Mouse (Mus musculus): ENCODE measurements around the gene Slc38a11. TPM values are rescaled to one million over a fixed set of nuclear protein-coding genes. Genes with fewer than 3 reads are reported as not detected.

Gene Slc38a11
- polyA plus RNA-seq, 1 experiment = 0.83 TPM

- Histone ChIP-seq H3K4me1 (ENCODE audit: control insufficient read depth, insufficient read depth, low read length) (no peaks in the 10 kb centered on the region), H3K36me3 (ENCODE audit: control insufficient read depth, insufficient read depth, low read length) (no peaks in the 10 kb centered on the region), H3K27me3 (replicated peaks; ENCODE audit: control insufficient read depth, insufficient read depth, low read length) (no peaks in the 10 kb centered on the region), H3K4me3 (ENCODE audit: insufficient read depth, low read depth, low read length) (no peak overlapping the region), H3K27ac (ENCODE audit: insufficient read depth, low read depth, low read length) (no peak overlapping the region; the same call in 1 of the 2 replicates)
- TF ChIP-seq POLR2A (IDR thresholded peaks at IDR 0.05; ENCODE audit: low read depth, low read length) (no peak), CTCF (conservative IDR thresholded peaks at IDR 0.05; ENCODE audit: insufficient read depth, insufficient read length, low read depth, low read length) (no peak)
- DNase-seq = peak; percentile 88
- 34% methylated on average over 8 of the region's 8 CpGs for WGBS
Measured at GRCm38 (mm10) chr2:65294092-65294491, 69.7 kb downstream of the Slc38a11 start.

GRCm38 (mm10) chr2:65293411-65293810 is 70.4 kb downstream of the Slc38a11 start:
- Histone ChIP-seq H3K27me3 (replicated peaks; ENCODE audit: control insufficient read depth, insufficient read depth, low read length) (no peaks in the 10 kb centered on the region), H3K4me1 (ENCODE audit: control insufficient read depth, insufficient read depth, low read length) (no peaks in the 10 kb centered on the region), H3K36me3 (ENCODE audit: control insufficient read depth, insufficient read depth, low read length) (no peaks in the 10 kb centered on the region), H3K27ac (ENCODE audit: insufficient read depth, low read depth, low read length) (no peak overlapping the region), H3K4me3 (ENCODE audit: insufficient read depth, low read depth, low read length) (no peak overlapping the region)
- no peak for TF ChIP-seq CTCF (conservative IDR thresholded peaks at IDR 0.05; ENCODE audit: insufficient read depth, insufficient read length, low read depth, low read length)
- TF ChIP-seq POLR2A (IDR thresholded peaks at IDR 0.05; ENCODE audit: low read depth, low read length) = no peak
- 94% methylated on average over 8 of the region's 8 CpGs for WGBS
- DNase-seq = no peak

- Histone ChIP-seq H3K27ac (ENCODE audit: insufficient read depth, low read depth, low read length) (no peak overlapping the region), H3K4me3 (ENCODE audit: insufficient read depth, low read depth, low read length) (no peak overlapping the region), H3K27me3 (replicated peaks; ENCODE audit: control insufficient read depth, insufficient read depth, low read length) (no peaks in the 10 kb centered on the region), H3K4me1 (ENCODE audit: control insufficient read depth, insufficient read depth, low read length) (no peaks in the 10 kb centered on the region), H3K36me3 (ENCODE audit: control insufficient read depth, insufficient read depth, low read length) (no peaks in the 10 kb centered on the region)
- 77% methylated on average over 4 of the region's 4 CpGs for WGBS
- TF ChIP-seq CTCF (conservative IDR thresholded peaks at IDR 0.05; ENCODE audit: insufficient read depth, insufficient read length, low read depth, low read length) = no peak
- no peak for TF ChIP-seq POLR2A (IDR thresholded peaks at IDR 0.05; ENCODE audit: low read depth, low read length)
- DNase-seq = no peak
Measured at GRCm38 (mm10) chr2:65289721-65290120, 74.1 kb downstream of the Slc38a11 start.

GRCm38 (mm10) chr2:65288696-65289095 is 75.1 kb downstream of the Slc38a11 start:
- no peaks in the 10 kb centered on the region for H3K27me3 ChIP-seq (replicated peaks; ENCODE audit: control insufficient read depth, insufficient read depth, low read length)
- H3K4me3 ChIP-seq (ENCODE audit: insufficient read depth, low read depth, low read length) = no peak overlapping the region
- WGBS = 86% methylated on average over 1 of the region's 1 CpGs
- H3K27ac ChIP-seq (ENCODE audit: insufficient read depth, low read depth, low read length) = no peak overlapping the region
- no peak for DNase-seq
- 0 out of 2 replicates have a peak, but pooled peaks cover 3% of the 10 kb centered on the region for H3K4me1 ChIP-seq (ENCODE audit: control insufficient read depth, insufficient read depth, low read length)
- H3K36me3 ChIP-seq (ENCODE audit: control insufficient read depth, insufficient read depth, low read length) = no peaks in the 10 kb centered on the region
- TF ChIP-seq POLR2A (IDR thresholded peaks at IDR 0.05; ENCODE audit: low read depth, low read length) (no peak), CTCF (conservative IDR thresholded peaks at IDR 0.05; ENCODE audit: insufficient read depth, insufficient read length, low read depth, low read length) (no peak)

- peak; percentile 57 for DNase-seq
- H3K27ac ChIP-seq (ENCODE audit: insufficient read depth, low read depth, low read length) = no peak overlapping the region
- H3K27me3 ChIP-seq (replicated peaks; ENCODE audit: control insufficient read depth, insufficient read depth, low read length) = no peaks in the 10 kb centered on the region
- no peaks in the 10 kb centered on the region for H3K36me3 ChIP-seq (ENCODE audit: control insufficient read depth, insufficient read depth, low read length)
- 0 out of 2 replicates have a peak, but pooled peaks cover 3% of the 10 kb centered on the region for H3K4me1 ChIP-seq (ENCODE audit: control insufficient read depth, insufficient read depth, low read length)
- 42% methylated on average over 3 of the region's 3 CpGs for WGBS
- H3K4me3 ChIP-seq (ENCODE audit: insufficient read depth, low read depth, low read length) = no peak overlapping the region
- TF ChIP-seq CTCF (conservative IDR thresholded peaks at IDR 0.05; ENCODE audit: insufficient read depth, insufficient read length, low read depth, low read length) (no peak), POLR2A (IDR thresholded peaks at IDR 0.05; ENCODE audit: low read depth, low read length) (no peak)
Measured at GRCm38 (mm10) chr2:65285380-65285779, 78.5 kb downstream of the Slc38a11 start.

- Histone ChIP-seq H3K36me3 (ENCODE audit: control insufficient read depth, insufficient read depth, low read length) (no peaks in the 10 kb centered on the region), H3K4me1 (ENCODE audit: control insufficient read depth, insufficient read depth, low read length) (0 out of 2 replicates have a peak, but pooled peaks cover 3% of the 10 kb centered on the region), H3K27ac (ENCODE audit: insufficient read depth, low read depth, low read length) (no peak overlapping the region), H3K27me3 (replicated peaks; ENCODE audit: control insufficient read depth, insufficient read depth, low read length) (no peaks in the 10 kb centered on the region; the same call in 1 of the 2 replicates), H3K4me3 (ENCODE audit: insufficient read depth, low read depth, low read length) (no peak overlapping the region)
- 77% methylated on average over 6 of the region's 6 CpGs for WGBS
- no peak for TF ChIP-seq CTCF (conservative IDR thresholded peaks at IDR 0.05; ENCODE audit: insufficient read depth, insufficient read length, low read depth, low read length)
- TF ChIP-seq POLR2A (IDR thresholded peaks at IDR 0.05; ENCODE audit: low read depth, low read length) = no peak
- DNase-seq = no peak
Measured at GRCm38 (mm10) chr2:65282979-65283378, 80.9 kb downstream of the Slc38a11 start.

GRCm38 (mm10) chr2:65279029-65279690 is 84.7 kb downstream of the Slc38a11 start:
- 25% methylated on average over 4 of the region's 4 CpGs for WGBS
- peaks cover 3% of the 10 kb centered on the region; the same call in 1 of the 2 replicates for H3K4me1 ChIP-seq (ENCODE audit: control insufficient read depth, insufficient read depth, low read length)

More at GRCm38 (mm10) chr2:65279029-65279690, 84.7 kb downstream of the Slc38a11 start:
- Histone ChIP-seq H3K4me3 (ENCODE audit: insufficient read depth, low read depth, low read length) (peak overlapping the region; percentile 10; the same call in 1 of the 2 replicates), H3K36me3 (ENCODE audit: control insufficient read depth, insufficient read depth, low read length) (no peaks in the 10 kb centered on the region), H3K27ac (ENCODE audit: insufficient read depth, low read depth, low read length) (peak overlapping the region; percentile 89; the same call in 1 of the 2 replicates), H3K27me3 (replicated peaks; ENCODE audit: control insufficient read depth, insufficient read depth, low read length) (no peaks in the 10 kb centered on the region; the same call in 1 of the 2 replicates)
- TF ChIP-seq POLR2A (IDR thresholded peaks at IDR 0.05; ENCODE audit: low read depth, low read length) = no peak
- no peak for TF ChIP-seq CTCF (conservative IDR thresholded peaks at IDR 0.05; ENCODE audit: insufficient read depth, insufficient read length, low read depth, low read length)
- DNase-seq = peak; percentile 34

Data from kidney, adult 2 months (tissue).